Mouse (Mus musculus) kidney, embryonic 16.5 days (tissue): ENCODE data around the gene Slc25a45. TPM values are rescaled to one million over a fixed set of nuclear protein-coding genes. Genes with fewer than 3 reads are reported as not detected.

Experiments used
- ATAC-seq: fragments of 200-750 bp; cut with Nextera tagmentation; 2 replicates; pipeline ENCODE4 v1.8.0; 2017; ENCODE audit warnings: moderate TSS enrichment; ENCODE audit not compliant: low FRiP score, low TSS enrichment
- H3K27ac ChIP-seq: fragments of 300-500 bp; sonication (generic); 2 replicates; pipeline ENCODE4 v1.5.1; 2014; ENCODE audit warnings: low read length
- H3K27me3 ChIP-seq: fragments of 300-500 bp; sonication (generic); 2 replicates; pipeline ENCODE4 v1.6.1; 2014; ENCODE audit warnings: low read length, control low read depth, mixed read lengths; ENCODE audit not compliant: insufficient read depth
- H3K36me3 ChIP-seq: fragments of 300-500 bp; sonication (generic); 2 replicates; pipeline ENCODE4 v1.6.1; 2014; ENCODE audit warnings: low read length, control low read depth, mixed read lengths; ENCODE audit not compliant: insufficient read depth
- H3K4me1 ChIP-seq: fragments of 300-500 bp; sonication (generic); 2 replicates; pipeline ENCODE4 v1.6.1; 2014; ENCODE audit warnings: low read length, control low read depth, mixed read lengths; ENCODE audit not compliant: insufficient read depth
- H3K4me2 ChIP-seq: fragments of 300-500 bp; sonication (generic); replicated peaks from 2 replicates; pipeline ENCODE4 v1.6.1; 2014; ENCODE audit warnings: low read depth, low read length
- H3K4me3 ChIP-seq: fragments of 300-500 bp; sonication (generic); 2 replicates; pipeline ENCODE4 v1.5.1; 2014; ENCODE audit warnings: mild to moderate bottlenecking, low read length
- H3K9ac ChIP-seq: fragments of 300-500 bp; sonication (generic); replicated peaks from 2 replicates; pipeline ENCODE4 v1.6.1; 2014; ENCODE audit warnings: low read length
- H3K9me3 ChIP-seq: fragments of 300-500 bp; sonication (generic); 2 replicates; pipeline ENCODE4 v1.6.1; 2016; ENCODE audit warnings: low read length, control low read depth
- WGBS: fragments of 180-500 bp; shearing (Covaris S2); extraction: QIAGEN DNeasy Blood & Tissue Kit; methylation state at CpG from one replicate; pipeline ENCODE4 v1.1.7; 2014; 5-methylcytosine and 5-hydroxymethylcytosine counted together
- polyA plus RNA-seq: library from polyadenylated mRNA; unstranded; fragments of >200 nt; fragmentation: Nextera tagmentation; extraction: Ambion mirVana; gene quantifications from 2 replicates; pipeline ENCODE4 v1.2.1, GENCODE M21; 2015

Slc25a45 gene
- polyA plus RNA-seq, 1 experiment from 2014 or later, result 15.7 TPM

DNA sequence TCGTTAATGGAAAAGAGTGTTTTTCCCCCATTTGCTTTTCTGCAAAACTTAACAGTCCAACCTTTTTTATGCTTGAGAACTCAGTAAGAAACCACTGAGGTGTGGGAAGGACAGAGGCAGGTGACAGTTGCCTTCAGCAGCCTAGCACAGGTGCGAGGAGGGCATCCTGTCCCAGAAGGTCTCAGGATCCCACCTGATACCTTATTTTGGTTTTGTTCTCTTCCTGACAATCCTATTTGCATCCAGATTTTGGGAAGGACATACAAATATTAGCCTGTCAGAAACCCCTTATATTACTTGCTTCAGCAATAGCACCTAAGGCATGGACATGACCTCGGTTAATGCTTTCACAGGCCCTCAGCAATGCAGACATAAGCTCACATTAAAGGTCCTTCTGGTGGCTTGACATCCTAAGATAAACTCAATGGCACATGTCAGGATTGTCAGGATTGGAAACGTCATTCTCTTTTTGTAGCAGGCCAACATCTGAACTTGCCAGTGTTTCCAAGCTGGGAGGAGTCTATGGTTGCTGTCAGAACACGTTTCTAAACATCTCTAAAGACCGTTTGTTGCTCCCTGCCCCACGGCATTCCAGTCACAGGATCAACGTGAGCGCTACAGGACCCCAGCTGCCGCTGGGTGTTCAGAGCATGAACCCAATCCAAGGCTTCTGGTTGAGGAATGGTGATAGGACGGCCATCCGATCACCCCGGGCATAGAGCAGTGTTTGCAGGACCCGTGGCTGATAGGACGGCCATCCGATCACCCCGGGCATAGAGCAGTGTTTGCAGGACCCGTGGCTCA is 37.3 kb upstream of the Slc25a45 start:
- Histone ChIP-seq H3K27me3 (no peaks in the 10 kb centered on the region), H3K9me3 (no peaks in the 10 kb centered on the region), H3K9ac (0 out of 2 replicates have a peak overlapping the region, but pooled peaks have one; percentile 5), H3K27ac (no peak overlapping the region), H3K4me2 (peak overlapping the region; percentile 64; the same call in 1 of the 2 replicates), H3K4me1 (peaks cover 45% of the 10 kb centered on the region), H3K4me3 (no peak overlapping the region), H3K36me3 (no peaks in the 10 kb centered on the region)
- 74% methylated on average over 18 of the region's 18 CpGs for WGBS
- no peak for ATAC-seq

DNA sequence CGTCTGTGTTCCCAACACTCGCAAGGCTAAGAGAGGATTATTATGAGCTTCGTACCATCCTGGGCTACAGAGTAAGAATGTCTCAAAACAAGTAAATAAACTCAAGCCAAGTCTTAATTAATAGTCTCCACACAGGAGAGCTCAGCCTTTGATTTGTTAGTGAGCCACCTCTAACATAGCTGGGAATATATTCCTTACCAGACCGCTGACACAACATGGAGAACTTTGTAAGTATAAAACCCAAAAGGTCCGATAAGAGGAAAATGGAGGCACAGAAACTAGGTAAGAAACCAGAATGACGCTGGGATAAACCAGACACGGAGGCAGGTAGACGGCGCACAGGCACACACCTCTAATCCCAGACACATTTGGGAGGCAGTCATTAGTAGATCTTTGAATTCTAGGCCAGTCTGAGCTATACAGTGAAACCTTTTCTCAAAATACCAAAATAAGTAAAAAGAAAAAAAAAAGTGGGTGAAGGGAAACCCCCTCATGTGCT is 36.7 kb upstream of the Slc25a45 start:
- H3K4me1 ChIP-seq, result peaks cover 46% of the 10 kb centered on the region
- 0 out of 2 replicates have a peak overlapping the region, but pooled peaks have one; percentile 43 for H3K4me3 ChIP-seq
- no peak for ATAC-seq
- 92% methylated on average over 9 of the region's 9 CpGs for WGBS
- peak overlapping the region; percentile 64 for H3K4me2 ChIP-seq
- no peak overlapping the region for H3K27ac ChIP-seq
- H3K36me3 ChIP-seq, result no peaks in the 10 kb centered on the region
- H3K9me3 ChIP-seq, result no peaks in the 10 kb centered on the region
- H3K9ac ChIP-seq, result 0 out of 2 replicates have a peak overlapping the region, but pooled peaks have one; percentile 5
- H3K27me3 ChIP-seq, result no peaks in the 10 kb centered on the region

DNA sequence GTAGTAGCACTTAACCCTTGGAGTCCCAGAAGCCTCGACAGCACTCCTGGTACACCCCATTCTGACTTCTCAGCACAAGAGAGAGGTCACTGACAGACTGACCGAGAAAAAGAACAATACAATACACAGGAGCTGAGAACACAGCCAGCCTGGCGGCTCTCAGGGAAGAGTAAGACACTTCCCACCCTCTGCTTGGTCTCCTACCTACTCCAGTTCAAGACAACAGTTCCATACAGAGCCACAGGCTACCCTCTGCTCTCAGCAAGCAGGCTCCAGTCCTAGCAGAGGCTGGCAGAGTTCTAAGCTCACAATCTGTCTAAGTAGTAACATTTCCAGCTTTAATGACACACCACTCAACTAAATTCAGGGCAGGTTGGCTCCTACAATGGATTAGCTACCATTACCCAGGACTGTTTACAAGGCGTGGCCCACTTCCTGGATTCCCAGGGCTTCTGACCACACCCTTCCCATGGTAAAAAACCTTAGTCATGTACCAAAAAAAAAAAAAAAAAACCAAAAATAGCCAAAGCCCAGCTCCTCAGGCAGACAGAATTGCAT is 36.1 kb upstream of the Slc25a45 start:
- Histone ChIP-seq H3K36me3 (no peaks in the 10 kb centered on the region), H3K27me3 (no peaks in the 10 kb centered on the region), H3K9me3 (no peaks in the 10 kb centered on the region), H3K4me1 (peaks cover 46% of the 10 kb centered on the region), H3K27ac (no peak overlapping the region; the same call in 1 of the 2 replicates), H3K4me2 (peak overlapping the region; percentile 64), H3K4me3 (peak overlapping the region; percentile 43; the same call in 1 of the 2 replicates), H3K9ac (peak overlapping the region; percentile 22; the same call in 1 of the 2 replicates)
- ATAC-seq, result no peak
- WGBS, result 67% methylated on average over 4 of the region's 4 CpGs

DNA sequence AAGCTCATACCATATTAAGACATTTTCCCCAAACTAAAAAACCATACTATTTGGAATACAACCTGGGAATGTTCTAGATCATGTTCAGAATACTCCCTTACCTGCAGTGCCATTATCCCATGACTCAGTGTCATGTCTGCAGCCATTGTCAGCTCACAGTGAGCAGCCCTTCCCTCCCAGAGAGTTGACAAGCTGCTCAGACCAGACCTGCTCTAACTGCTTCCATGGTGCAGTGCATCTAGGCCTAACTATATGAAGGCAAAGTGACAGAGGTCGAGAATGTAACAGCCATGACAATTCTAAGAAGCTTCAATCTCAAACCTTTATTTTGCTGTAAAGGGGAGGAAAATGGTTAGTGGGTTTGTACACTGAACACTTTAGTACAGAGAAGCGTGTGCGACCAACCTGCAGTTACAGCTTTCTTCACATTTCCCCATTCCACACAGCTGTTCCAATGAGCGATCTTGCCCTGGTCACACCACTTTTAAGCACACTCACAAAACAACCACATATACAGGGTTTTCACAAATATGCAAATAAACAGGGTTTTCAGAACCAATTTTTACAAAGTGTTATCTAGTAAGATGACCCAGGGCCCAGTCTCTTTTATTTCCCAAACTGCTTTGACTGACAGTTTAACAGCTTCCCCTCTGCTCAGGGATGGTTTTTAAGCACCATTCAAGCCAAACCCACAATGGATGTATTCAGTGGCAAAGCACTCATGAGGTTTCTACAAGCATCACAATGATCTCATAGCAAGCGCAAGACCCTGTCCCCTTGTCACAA is 35.4 kb upstream of the Slc25a45 start:
- Histone ChIP-seq H3K4me2 (peak overlapping the region; percentile 64), H3K27ac (peak overlapping the region; percentile 99), H3K9me3 (no peaks in the 10 kb centered on the region), H3K36me3 (no peaks in the 10 kb centered on the region), H3K4me1 (peaks cover 51% of the 10 kb centered on the region), H3K27me3 (no peaks in the 10 kb centered on the region), H3K4me3 (peak overlapping the region; percentile 43), H3K9ac (peak overlapping the region; percentile 28; the same call in 1 of the 2 replicates)
- ATAC-seq, result no peak
- 42% methylated on average over 5 of the region's 5 CpGs for WGBS

GRCm38 (mm10) chr19:5842785-5843730 is 34.5 kb upstream of the Slc25a45 start:
- Histone ChIP-seq H3K9me3 (no peaks in the 10 kb centered on the region), H3K4me3 (peak overlapping the region; percentile 43), H3K4me2 (peak overlapping the region; percentile 64), H3K27ac (peak overlapping the region; percentile 99), H3K27me3 (no peaks in the 10 kb centered on the region), H3K36me3 (no peaks in the 10 kb centered on the region), H3K4me1 (peaks cover 59% of the 10 kb centered on the region), H3K9ac (peak overlapping the region; percentile 72)
- ATAC-seq, result no peak
- WGBS, result 74% methylated on average over 9 of the region's 9 CpGs

DNA sequence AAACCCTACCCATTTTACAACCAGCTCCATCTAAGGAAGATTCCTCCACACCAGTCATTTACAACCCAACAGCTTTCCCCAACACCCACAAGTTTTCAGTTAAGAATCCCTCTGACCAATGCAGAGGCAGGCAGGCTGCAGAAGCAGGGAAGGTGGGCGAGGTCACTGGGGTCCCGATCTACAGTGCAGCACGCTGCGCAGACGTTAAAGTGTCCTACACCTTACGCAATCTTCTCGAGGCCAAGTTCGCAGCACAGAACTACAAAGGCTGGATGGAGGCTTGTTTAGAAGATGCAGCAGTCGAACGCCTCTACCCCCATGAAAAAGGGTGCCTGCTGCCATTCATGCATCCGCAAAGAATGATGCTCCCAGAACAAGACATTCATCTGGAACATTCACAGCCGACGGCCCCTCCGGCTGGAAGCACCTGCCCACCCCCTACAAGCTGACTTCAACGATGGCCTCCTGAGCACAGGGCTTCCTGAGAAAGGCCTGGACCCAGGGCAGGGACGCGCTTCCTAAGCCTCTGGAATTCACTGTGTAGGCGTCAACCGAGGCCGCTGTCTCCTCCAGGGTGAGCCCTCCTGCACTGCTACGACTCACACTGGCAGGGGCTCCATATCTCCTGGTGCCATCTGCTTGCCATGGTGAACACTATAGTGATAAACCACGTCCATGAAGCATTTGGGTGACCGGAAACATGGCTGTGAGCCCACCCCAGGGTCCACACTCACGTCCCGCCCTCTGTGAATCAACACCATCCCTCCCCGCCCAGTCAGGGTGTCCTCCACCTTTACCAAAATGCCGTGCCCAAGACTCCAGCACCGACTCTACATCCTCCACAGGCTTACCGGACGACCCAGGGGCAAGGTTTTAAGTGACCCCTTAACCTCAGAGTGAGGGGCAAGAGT is 33.6 kb upstream of the Slc25a45 start:
- peak overlapping the region; percentile 64 for H3K4me2 ChIP-seq
- WGBS, result 58% methylated on average over 30 of the region's 30 CpGs
- no peak for ATAC-seq
- peak overlapping the region; percentile 72 for H3K9ac ChIP-seq
- peak overlapping the region; percentile 99 for H3K27ac ChIP-seq
- no peaks in the 10 kb centered on the region for H3K36me3 ChIP-seq
- H3K4me3 ChIP-seq, result peak overlapping the region; percentile 43
- no peaks in the 10 kb centered on the region for H3K27me3 ChIP-seq
- no peaks in the 10 kb centered on the region for H3K9me3 ChIP-seq
- peaks cover 69% of the 10 kb centered on the region for H3K4me1 ChIP-seq

DNA sequence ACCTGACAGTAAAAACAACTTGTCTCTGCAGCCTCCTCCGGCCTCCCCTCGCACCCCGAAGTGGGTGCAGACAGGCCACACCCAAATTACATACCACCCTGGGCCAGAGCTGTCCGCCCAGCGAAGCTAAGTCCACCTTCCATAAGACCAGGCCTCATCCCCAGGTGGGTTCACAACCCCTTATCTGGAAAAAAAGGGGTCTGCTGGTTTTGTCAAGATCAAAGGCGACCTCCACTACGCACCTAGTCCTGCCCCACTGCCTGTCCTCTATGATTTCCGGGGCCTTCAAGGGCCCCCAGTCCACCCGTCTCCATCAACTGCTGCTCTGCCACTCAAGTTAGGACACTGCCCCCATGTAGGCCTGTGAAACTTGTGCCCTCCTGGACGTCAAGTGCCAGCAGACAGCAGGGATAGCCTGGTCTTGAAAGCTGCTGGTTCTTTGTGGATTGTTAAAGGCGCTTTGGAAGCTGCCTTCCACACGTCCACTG is 32.7 kb upstream of the Slc25a45 start:
- Histone ChIP-seq H3K4me2 (peak overlapping the region; percentile 64), H3K27me3 (no peaks in the 10 kb centered on the region), H3K9me3 (no peaks in the 10 kb centered on the region), H3K36me3 (no peaks in the 10 kb centered on the region), H3K27ac (peak overlapping the region; percentile 99), H3K4me3 (peak overlapping the region; percentile 43), H3K4me1 (peaks cover 78% of the 10 kb centered on the region), H3K9ac (peak overlapping the region; percentile 72)
- no peak for ATAC-seq
- 55% methylated on average over 12 of the region's 12 CpGs for WGBS
